Mouse (Mus musculus) right cerebral cortex, adult 18-20 months (tissue): ENCODE results near the gene Cdc14b.
A peak's percentile ranks its signal among the peaks of the same experiment; 100 is the strongest.
"Not testable (repeated sequence)": the region's sequence is repeated elsewhere in the genome, so short reads cannot be mapped to it uniquely, and the experiment has no call there.

Experiments used
- DNase-seq: peaks from one replicate; pipeline ENCODE4 v3.0.0; 2022; ENCODE audit warnings: mixed read lengths

Cdc14b gene

GRCm38 (mm10) chr13:64273891-64274844, 922 bp downstream of the Cdc14b start:
- DNase-seq: peak; percentile 25

GRCm38 (mm10) chr13:64273352-64273751, 1.7 kb downstream of the Cdc14b start:
- DNase-seq: no peak

GRCm38 (mm10) chr13:64268384-64268783, 6.7 kb downstream of the Cdc14b start:
- no peak for DNase-seq

- no peak for DNase-seq
Measured at GRCm38 (mm10) chr13:64267151-64267550, 7.9 kb downstream of the Cdc14b start.

- DNase-seq: no peak
Measured at GRCm38 (mm10) chr13:64264586-64264985, 10.5 kb downstream of the Cdc14b start.

- DNase-seq: no peak
Measured at GRCm38 (mm10) chr13:64259903-64260302, 15.2 kb downstream of the Cdc14b start.

GRCm38 (mm10) chr13:64258516-64258821, 16.6 kb downstream of the Cdc14b start:
- DNase-seq: no peak

GRCm38 (mm10) chr13:64257814-64258515, 17.1 kb downstream of the Cdc14b start:
- no peak for DNase-seq

- no peak for DNase-seq
Measured at GRCm38 (mm10) chr13:64257010-64257813, 17.9 kb downstream of the Cdc14b start.

- DNase-seq: not testable (repeated sequence)
Measured at GRCm38 (mm10) chr13:64254185-64254584, 20.9 kb downstream of the Cdc14b start.

- no peak for DNase-seq
Measured at GRCm38 (mm10) chr13:64253697-64254096, 21.4 kb downstream of the Cdc14b start.

- no peak for DNase-seq
Measured at GRCm38 (mm10) chr13:64252147-64252546, 22.9 kb downstream of the Cdc14b start.

GRCm38 (mm10) chr13:64250363-64250762, 24.7 kb downstream of the Cdc14b start:
- no peak for DNase-seq

- peak; percentile 75 for DNase-seq
Measured at GRCm38 (mm10) chr13:64248775-64249524, 26.1 kb downstream of the Cdc14b start.

- no peak for DNase-seq
Measured at GRCm38 (mm10) chr13:64248161-64248774, 26.8 kb downstream of the Cdc14b start.

- no peak for DNase-seq
Measured at GRCm38 (mm10) chr13:64246106-64246505, 29.0 kb downstream of the Cdc14b start.

- DNase-seq: no peak
Measured at GRCm38 (mm10) chr13:64244685-64245261, 30.3 kb downstream of the Cdc14b start.

GRCm38 (mm10) chr13:64242721-64243120, 32.4 kb downstream of the Cdc14b start:
- DNase-seq: no peak

GRCm38 (mm10) chr13:64240626-64241025, 34.5 kb downstream of the Cdc14b start:
- DNase-seq: no peak

- no peak for DNase-seq
Measured at GRCm38 (mm10) chr13:64237681-64238157, 37.4 kb downstream of the Cdc14b start.

- no peak for DNase-seq
Measured at GRCm38 (mm10) chr13:64237000-64237680, 38.0 kb downstream of the Cdc14b start.
